Mouse (Mus musculus) embryo, embryonic 11 days (tissue): ENCODE measurements around the gene Unk.

Experiments
- DNase-seq: peaks from one replicate; pipeline ENCODE4 v3.0.0-alpha.2; 2015

Gene Unk

DNA sequence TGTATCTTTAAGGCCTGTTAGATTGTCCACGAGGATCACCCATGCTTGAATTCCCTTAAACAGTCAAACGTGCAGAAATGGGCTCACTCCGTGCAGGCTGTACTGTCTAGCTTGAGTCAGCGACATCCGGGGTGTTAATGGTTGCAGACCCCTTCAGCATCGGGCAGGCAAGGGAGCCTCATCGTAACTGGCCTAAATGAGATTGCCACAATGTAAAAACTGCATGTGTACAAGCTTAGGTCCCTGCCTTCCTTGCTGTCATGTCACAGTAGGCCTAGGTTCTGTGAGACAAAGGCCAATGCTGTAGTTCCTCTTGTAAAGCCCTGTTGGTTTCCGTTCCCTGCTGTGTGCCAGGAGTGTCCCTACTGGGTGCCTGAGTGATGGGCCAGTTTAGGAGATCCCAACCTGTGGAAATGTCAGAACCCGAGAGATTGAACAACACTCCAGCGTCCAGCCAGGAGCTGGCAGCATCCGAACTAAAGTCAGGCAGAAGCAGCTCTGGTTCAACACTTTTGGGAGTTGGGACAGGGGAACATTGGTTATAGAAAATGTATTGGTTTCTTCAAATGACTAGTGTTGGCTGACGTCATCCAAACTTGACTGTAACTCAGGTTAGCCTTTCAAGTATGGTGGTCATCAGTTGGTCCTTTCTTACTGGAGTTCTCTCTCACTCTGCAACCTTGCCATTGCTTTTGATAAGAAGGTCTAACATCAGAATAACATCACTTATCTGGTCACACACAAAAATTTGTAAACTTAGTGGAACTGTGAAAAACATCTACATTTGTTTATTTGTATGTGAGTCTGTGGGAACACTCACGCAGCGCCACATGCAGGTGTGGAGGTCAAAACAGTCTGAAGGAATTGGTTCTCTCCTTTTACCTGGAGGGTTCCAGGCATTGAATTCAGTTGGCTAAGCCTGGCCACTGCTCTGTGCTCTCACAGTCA lies 1.1 kb downstream of the Unk start:
- peak; percentile 37 for DNase-seq

GRCm38 (mm10) chr11:116034584-116034983 lies 4.5 kb downstream of the Unk start:
- DNase-seq: no peak

- DNase-seq: no peak
Observed at GRCm38 (mm10) chr11:116036671-116037070, 6.5 kb downstream of the Unk start.

GRCm38 (mm10) chr11:116037826-116038225 lies 7.7 kb downstream of the Unk start:
- no peak for DNase-seq

DNA sequence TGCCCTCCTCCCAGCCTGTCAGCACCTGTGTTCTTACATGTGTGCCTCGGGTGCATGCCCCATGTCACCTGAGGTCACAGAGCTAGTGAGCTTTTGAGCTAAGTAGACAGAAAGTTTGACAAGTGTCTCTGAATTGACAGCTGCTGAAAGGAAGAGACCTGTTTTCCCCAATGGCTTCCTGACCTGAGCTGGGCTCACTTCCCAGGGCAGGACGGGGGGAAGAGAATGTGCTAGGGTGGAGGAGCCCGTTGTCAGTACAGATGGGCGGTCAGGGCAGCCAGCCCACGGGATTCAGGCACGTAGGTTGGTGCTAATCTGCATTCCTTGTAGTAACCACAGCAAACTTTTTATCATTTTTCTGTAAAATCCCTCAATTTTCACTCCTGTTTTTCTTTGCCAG lies 10.5 kb downstream of the Unk start:
- no peak for DNase-seq

- DNase-seq: no peak
Observed at GRCm38 (mm10) chr11:116041833-116042232, 11.7 kb downstream of the Unk start.

DNA sequence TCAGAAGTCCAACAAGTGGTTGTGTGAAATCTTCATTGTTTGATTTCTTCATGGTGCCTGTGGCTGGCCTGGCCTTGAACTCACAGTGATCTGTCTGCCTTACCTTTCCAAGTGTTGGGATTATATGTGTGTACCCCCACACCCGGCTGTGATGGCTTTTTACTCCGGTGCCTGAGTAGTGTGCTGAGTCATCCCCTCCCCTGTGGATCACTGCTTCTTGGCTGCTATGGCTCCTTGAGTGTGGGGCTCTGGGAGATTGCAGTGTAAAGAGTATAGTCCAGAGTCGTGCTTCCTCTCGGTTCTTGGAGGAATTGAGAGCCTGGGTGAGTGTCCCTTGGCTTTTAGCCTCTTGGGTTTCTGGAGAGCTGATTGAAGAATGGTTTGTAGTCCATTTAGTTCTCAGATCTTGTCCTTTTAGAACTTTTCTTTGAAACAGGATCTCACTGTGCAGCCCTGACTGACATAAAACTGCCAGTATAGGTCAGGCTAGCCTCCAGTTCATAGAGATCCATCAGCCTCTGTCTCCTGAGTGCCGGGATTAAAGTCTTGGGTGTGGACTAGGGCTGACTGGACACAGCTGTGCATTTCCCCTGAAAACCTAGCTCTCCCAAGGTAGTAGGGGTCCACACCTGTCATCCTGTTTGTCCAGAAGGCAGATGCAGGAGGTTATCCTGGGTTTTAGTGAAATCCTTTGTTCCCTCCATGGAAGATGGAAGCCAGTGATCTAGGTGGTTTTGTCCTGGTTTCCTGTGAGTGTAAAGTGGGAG lies 12.4 kb downstream of the Unk start:
- no peak for DNase-seq

DNA sequence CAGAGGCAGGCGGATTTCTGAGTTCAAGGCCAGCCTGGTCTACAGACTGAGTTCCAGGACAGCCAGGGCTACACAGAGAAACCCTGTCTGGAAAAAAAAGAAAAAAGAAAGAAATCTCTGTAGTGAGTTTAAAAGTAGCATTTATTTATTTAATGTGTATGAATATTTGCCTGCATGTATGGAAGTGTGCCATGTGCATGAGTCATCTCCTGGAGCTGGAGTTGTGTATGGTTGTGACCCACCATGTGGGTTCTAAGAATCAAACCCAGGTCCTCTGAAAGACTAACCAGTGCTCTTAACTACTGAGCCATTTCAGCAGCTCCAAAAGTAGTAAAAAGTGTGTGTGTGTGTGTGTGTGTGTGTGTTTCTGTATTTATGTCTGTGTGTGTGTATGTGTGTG lies 13.2 kb downstream of the Unk start:
- DNase-seq: no peak

GRCm38 (mm10) chr11:116045173-116045572 lies 15.1 kb downstream of the Unk start:
- no peak for DNase-seq

- no peak for DNase-seq
Observed at GRCm38 (mm10) chr11:116049610-116050009, 19.5 kb downstream of the Unk start.

GRCm38 (mm10) chr11:116050196-116050595 lies 20.1 kb downstream of the Unk start:
- DNase-seq: no peak

DNA sequence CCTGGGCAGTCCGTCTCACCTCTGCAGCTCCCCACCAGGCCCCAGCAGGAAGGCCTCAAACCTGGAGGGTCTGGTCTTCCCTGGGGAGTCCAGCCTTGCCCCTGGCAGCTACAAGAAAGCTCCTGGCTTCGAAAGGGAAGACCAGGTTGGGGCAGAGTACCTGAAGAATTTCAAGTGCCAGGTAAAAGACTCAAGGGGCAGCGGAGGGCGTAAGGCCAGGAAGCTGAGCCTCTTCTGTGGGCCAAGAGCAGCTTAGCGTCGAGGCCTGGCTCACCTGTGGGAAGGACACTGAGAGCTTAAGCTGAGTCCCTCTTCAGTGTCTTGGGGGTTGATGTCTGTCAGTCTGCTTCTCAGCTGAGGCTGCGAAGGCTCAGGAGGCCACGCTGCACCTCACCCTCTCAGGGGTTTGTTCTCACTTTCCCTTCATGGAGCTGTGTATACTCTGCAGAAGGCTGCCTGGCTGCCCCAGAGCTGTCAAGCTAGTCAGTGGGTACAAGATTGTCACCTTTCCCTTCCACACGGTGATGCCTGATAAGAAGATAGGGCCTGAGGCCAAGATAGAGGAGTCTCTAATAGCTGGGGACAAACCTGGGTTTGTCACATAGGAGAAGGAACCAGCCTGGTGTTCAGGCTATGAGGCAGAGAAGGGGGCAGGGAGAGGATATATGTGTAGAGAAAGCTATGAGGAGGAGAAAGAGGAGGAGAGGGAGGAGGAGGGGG lies 23.5 kb downstream of the Unk start:
- no peak for DNase-seq

- DNase-seq: no peak
Observed at GRCm38 (mm10) chr11:116055873-116056272, 25.8 kb downstream of the Unk start.

GRCm38 (mm10) chr11:116057237-116057881 lies 27.2 kb downstream of the Unk start:
- no peak for DNase-seq

- DNase-seq: no peak
Observed at GRCm38 (mm10) chr11:116058022-116058614, 28.0 kb downstream of the Unk start.

DNA sequence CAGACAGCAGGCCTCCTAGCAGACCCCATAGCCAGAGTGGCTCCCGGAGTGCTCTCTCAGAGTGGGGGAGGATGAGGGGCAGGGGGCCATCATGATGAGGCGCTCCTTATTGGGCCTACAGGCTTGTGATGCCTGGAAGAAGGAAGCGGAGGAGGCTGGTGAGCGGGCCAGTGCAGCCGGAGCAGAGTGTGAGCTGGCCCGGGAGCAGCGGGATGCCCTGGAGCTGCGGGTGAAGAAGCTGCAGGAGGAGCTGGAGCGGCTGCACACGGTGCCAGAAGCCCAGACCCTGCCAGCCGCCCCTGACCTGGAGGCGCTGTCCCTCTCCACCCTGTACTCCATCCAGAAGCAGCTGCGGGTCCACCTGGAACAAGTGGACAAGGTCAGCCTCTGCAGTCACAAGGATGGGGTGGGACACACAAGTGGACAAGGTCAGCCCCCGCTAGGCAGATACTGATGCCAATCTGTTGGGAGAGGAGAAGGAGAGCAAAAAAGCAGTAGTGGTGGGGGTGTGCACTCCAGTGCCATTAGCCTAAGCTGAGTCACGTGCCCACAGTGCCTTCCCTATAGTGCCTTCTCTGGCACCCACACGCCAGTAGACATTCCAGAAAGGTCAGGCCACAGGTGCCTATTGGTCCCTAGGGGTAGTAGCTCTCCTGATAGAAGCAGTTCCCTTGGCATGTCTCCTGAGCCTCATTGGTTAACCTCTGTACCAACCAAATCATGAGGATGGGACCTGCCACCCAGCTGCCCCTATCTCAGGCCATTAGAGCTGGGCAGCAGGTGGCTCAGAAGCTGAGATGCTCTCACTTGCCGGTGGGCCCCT lies 29.0 kb downstream of the Unk start:
- no peak for DNase-seq

DNA sequence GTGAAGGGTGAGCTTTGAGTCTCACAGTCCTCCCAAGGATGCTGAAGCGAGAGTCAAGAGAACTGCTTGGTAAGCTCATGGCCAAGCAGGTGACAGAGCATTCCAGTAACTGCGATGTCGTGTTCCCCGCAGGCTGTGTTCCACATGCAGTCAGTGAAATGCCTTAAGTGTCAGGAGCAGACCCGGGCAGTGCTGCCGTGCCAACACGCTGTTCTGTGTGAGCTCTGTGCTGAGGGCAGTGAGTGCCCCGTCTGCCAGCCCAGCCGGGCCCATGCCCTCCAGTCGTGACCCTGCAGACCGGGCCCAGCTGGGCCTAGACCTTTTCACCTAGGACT lies 29.5 kb downstream of the Unk start:
- DNase-seq: no peak

- no peak for DNase-seq
Observed at GRCm38 (mm10) chr11:116060596-116060995, 30.5 kb downstream of the Unk start.

DNA sequence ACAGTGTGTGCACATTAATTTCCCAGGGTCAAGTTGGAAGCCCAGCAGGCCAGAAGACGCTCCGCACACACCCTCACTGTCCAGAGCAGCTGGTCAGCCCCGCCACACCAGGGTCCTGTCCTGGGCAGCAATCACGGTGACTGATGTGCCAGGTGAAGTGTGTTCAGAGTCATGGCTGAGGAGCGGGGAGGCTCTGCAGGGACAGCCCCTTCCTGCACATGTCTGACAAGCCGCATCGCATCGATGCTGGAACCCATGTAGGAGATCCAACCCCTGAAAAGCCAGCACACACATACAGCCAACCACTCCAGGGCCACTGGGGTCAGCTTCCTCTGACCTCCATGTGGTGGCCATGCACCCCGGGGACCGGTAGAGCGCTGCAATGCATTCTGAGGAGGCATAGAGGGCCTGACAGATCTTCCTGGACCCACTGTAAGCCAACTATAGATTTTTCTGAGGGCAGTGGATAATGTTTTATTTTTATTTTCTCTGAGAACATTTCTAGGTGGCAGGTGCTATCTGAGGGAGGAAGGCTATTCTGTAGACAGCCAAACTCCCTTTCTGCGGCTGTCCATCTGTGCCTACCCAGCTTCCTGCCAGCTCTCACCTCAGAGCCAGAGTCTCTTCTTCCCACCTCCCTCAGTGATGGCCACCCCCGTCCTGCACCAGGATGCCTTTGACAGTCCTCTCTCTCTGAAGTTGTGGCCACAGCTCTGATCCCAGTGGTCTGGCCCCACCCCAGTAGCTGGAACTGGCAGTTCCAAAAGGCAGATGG lies 31.7 kb downstream of the Unk start:
- no peak for DNase-seq

DNA sequence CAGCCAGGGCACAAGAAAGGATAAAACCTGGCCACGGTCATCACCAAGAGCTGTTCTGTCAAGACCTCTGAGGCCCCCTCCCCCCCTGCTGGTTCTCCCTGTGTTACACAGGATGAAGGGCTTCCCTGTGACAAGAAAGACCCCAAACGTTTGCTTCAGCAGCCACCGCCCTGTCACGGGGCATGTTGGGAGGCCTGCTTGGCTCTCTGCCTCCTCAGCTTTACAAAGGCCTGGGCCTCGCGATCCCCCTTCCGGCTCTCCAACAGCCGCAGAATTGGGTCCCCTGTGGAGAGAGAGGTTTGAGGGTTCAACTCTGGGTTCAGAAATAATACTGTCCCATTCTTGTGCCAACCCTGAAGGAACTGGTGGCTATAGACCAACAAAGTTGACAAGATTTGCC lies 32.4 kb downstream of the Unk start:
- no peak for DNase-seq

DNA sequence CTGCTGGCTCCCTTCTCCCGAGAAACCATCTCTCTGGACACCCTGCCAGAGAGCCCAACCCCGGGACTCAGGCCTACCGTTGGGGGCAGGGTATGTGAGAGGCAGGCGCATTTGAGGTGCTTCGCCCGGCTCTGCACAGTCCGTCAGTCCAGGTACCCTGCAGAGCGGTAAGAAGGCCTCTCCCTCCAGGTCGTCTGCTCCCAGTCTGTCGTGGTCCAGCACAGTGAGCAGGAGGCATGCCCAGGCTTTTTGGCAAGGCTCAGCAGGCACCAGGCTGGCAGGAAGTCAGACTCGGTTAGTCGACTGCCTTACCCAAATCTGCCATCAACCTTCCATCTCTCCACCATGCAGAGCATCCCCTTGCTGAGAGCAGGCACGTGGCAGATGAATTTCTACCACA lies 33.4 kb downstream of the Unk start:
- no peak for DNase-seq
